Mouse (Mus musculus) testis, adult 2 months (tissue): Measurements from ENCODE around the gene Fsd1.

Source experiments
- CTCF ChIP-seq: fragments of 200-500 bp; IDR thresholded peaks from 2 replicates; pipeline ENCODE4 v1.5.1; 2012; ENCODE audit warnings: low read depth, mild to moderate bottlenecking, inconsistent platforms, low read length, moderate library complexity; ENCODE audit not compliant: control insufficient read depth, insufficient read depth, insufficient replicate concordance
- POLR2A ChIP-seq: fragments of 200-500 bp; IDR thresholded peaks from 2 replicates; pipeline ENCODE4 v1.6.1; 2012; ENCODE audit warnings: low read depth, mild to moderate bottlenecking, inconsistent platforms, low read length, moderate library complexity; ENCODE audit not compliant: control insufficient read depth

DNA sequence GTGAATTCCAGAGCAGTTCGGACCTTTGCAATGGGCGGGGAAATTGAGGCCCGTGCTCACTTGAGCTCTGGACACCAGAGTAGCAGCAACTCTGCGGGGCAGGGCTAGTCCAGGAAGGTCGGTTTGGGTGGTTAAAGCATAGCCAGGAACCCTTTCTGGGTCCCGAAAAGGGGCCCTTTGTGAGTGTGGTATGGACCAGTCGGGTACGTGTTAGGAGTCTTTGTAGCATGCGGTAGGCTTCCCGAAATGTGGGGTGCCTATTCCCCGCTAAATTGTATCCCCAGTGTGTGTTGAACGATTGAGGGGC, 54.5 kb downstream of the Fsd1 start:
- TF ChIP-seq POLR2A (no peak), CTCF (no peak)
